Mouse (Mus musculus): ENCODE measurements around the gene Rnf225.

- TF ChIP-seq CTCF (IDR thresholded peaks at IDR 0.05; ENCODE audit: extremely low read depth, insufficient read depth, insufficient read length, insufficient replicate concordance) (no peak), POLR2A (IDR thresholded peaks at IDR 0.05; ENCODE audit: low read depth, low read length) (no peak)
Measured at GRCm38 (mm10) chr7:12966104-12966845, 39.1 kb downstream of the Rnf225 start.

Measured in spleen, adult 2 months (tissue).